Mouse (Mus musculus): Measurements from ENCODE around the gene Tcam1.

The Tcam1 gene

GRCm38 (mm10) chr11:106273811-106274210 is 2.7 kb upstream of the Tcam1 start:
- no peak for DNase-seq

DNA sequence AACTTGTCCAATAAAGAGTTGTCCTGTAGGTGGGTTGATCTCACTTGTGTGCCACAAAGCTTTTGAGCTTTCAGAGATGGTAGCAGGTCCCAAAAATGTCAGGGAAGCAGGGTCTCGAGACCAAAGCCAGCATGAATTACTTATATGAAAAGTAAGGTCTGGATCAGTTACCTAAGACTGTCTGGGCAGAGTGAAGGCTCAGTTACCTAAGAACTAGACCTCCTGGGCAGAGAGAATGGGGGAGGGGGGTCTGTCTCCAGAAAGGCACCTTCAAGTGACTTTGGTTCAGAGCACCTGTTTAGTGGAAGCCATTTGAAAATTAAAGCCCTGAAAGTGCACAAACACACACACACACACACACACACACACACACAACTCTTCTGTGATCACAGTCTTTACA is 2.1 kb upstream of the Tcam1 start:
- DNase-seq: no peak

- DNase-seq: peak; percentile 71
Observed at GRCm38 (mm10) chr11:106274971-106275411, 1.5 kb upstream of the Tcam1 start.

DNA sequence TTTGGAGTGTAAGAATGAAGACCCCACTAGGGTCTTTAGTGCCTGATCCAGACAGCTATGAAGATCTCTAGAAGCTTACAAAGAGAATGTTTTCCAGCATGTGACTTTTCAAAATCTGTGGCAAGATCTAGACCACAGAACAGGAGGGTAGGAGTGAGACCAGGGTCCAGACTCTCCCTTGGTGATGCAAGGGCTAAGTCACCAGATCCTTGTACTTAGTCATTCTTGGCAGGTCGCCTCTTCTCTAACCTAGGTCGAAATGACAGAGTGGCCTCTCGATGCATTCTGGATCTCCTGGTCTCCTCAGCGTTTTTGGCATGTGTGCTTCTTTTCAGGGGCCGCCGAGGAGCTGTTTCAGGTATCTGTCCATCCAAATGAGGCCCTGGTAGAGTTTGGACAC is 6.0 kb downstream of the Tcam1 start:
- DNase-seq: no peak

DNA sequence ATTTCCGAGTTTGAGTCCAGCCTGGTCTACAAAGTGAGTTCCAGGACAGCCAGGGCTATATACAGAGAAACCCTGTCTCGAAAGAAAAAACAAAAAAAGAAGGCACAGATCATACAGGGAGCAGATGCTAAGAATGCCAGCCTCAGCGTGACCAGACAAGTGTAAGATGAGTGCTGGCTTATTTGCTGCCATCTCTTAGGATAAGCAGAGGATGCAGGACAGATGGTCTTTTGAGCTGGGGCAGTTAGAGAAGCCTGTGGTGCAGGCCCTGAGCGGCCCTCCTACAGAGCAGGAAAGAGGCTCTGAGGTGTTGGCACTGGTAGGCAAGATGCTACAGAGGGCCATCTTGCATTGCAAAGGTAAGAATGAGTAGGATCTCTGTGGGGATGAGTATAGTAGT is 6.9 kb downstream of the Tcam1 start:
- DNase-seq: no peak

GRCm38 (mm10) chr11:106284126-106284525 is 7.7 kb downstream of the Tcam1 start:
- no peak for DNase-seq

- DNase-seq: no peak
Observed at GRCm38 (mm10) chr11:106286206-106286605, 9.7 kb downstream of the Tcam1 start.

- DNase-seq: no peak
Observed at GRCm38 (mm10) chr11:106286987-106287386, 10.5 kb downstream of the Tcam1 start.

DNA sequence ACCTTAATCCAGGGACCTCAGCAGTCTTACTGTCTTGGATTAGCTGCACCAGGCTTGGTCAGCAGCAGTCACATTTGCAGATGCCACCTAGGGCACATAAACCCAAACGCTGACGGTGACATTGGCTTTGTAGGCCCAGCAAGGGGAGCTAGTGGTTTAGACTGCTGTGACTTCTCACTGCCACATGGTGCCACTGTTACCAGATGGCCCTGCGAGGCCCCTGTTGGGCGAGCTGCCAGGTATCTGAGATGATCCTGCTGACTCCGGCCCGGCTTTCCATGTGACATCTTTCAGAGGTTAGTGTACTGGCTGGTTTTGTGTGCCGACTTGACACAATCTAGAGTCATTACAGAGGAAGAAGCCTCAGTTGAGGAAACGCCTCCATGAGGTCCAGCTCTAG is 12.9 kb downstream of the Tcam1 start:
- peak; percentile 81 for DNase-seq

DNA sequence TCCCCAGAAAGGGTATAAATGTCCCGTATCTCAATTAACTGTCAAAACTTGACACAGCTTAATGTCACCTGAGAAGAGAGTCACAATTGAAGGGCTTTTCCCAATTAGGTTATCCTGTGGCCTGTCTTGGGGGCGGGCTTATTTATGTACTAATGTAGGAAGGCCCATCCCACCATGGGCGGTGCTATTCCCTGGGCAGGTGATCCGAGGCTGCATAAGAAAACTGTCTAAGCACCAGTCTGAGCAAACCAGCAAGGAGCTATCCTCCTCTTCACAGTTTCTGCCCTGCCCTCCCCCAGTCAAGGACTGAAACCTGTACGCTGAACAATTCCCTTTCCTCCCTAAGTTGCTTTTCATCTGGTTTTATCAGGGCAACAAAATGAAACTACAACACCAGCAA is 13.9 kb downstream of the Tcam1 start:
- no peak for DNase-seq

DNA sequence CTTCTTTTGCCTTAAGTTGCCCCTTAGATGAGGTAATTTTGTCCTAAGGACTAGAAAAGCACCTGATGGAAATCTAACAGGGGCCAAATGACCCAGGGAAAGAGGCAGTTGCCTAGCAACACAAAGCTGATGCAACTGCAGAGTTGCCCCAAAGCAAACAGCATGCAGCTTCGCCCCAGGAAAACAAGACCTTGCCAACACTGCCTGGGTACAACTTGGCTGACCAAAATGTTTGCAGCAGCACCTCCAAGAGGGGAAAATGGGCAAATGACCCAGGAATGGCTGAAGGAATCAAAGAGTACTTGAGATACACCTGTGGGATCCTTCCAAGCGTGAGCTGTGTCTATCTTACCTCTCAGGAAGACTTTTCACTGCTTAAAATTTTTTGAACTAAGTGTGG is 15.4 kb downstream of the Tcam1 start:
- DNase-seq: no peak

GRCm38 (mm10) chr11:106301765-106302164 is 25.3 kb downstream of the Tcam1 start, which contains the start of gene Gh:
Gene Gh, minus strand, starts transcription at chr11:106301865.
- DNase-seq: no peak

GRCm38 (mm10) chr11:106302634-106303033 is 26.2 kb downstream of the Tcam1 start:
- DNase-seq: peak; percentile 67

- DNase-seq: no peak
Observed at GRCm38 (mm10) chr11:106305348-106306064, 29.0 kb downstream of the Tcam1 start.

- DNase-seq: no peak
Observed at GRCm38 (mm10) chr11:106306065-106306385, 29.6 kb downstream of the Tcam1 start.

- DNase-seq: no peak
Observed at GRCm38 (mm10) chr11:106306758-106307157, 30.3 kb downstream of the Tcam1 start.

DNA sequence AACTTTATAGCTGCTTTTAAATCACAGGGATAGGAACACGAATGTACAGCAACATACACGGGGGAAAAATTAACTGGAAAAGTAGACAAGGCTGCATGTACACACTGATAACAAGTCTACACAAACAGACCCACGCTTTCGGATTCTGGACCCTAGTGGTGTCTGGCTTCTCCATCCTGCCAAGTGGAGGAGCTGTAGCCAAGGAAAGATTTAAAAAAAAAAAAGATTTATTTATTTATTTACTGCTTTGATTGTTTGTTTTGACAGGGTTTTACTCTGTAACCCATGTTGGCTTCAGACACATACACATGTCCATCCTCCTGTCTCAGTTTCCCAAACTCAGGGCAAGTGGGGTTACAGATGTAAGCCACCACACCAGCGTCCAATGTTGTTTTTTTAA is 31.0 kb downstream of the Tcam1 start:
- DNase-seq: no peak

DNA sequence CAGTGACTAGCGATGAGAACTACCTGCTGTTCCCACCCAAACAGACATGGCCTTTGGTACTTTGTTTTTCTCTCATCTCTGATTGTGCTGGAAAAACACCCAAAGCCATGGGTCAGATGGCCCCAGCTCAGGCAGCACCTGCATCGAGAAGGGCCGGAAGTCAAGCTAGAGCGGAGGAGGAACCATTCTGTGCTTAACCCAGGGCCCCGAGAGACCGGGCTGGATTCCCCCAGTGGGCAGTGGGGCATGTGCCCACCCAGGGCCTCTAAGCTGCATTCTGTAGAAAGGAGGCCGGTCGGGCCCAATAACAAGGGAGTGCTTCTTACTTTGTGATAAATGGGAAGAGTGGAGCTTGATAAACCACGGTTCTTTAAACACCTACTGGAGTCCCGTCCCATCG is 31.7 kb downstream of the Tcam1 start:
- DNase-seq: no peak

- DNase-seq: no peak
Observed at GRCm38 (mm10) chr11:106310123-106310522, 33.7 kb downstream of the Tcam1 start.

- no peak for DNase-seq
Observed at GRCm38 (mm10) chr11:106313533-106313932, 37.1 kb downstream of the Tcam1 start.

- DNase-seq: no peak
Observed at GRCm38 (mm10) chr11:106314333-106314812, 37.9 kb downstream of the Tcam1 start, which contains the start of gene Cd79b. Gene Cd79b, minus strand, starts transcription at chr11:106314762.

- no peak for DNase-seq
Observed at GRCm38 (mm10) chr11:106316416-106316815, 39.9 kb downstream of the Tcam1 start.

GRCm38 (mm10) chr11:106317801-106318200 is 41.3 kb downstream of the Tcam1 start:
- DNase-seq: no peak

- DNase-seq: peak; percentile 19
Observed at GRCm38 (mm10) chr11:106318406-106319366, 42.2 kb downstream of the Tcam1 start.

Data from kidney, postnatal 14 days (tissue).